Mouse (Mus musculus): ENCODE data around the gene Phykpl. TPM values are rescaled to one million over a fixed set of nuclear protein-coding genes. Genes with fewer than 3 reads are reported as not detected.

The Phykpl gene
- polyA plus RNA-seq (2015; fragmentation: Nextera tagmentation; extraction: Ambion mirVana): 18.1 and 20.8 TPM in 2 replicates

GRCm38 (mm10) chr11:51584431-51585248 lies at the start of gene Phykpl:
TSS of gene Phykpl (plus strand) at chr11:51584757.
- Histone ChIP-seq H3K27me3 (no peaks in the 10 kb centered on the region), H3K4me3 (peak within 1 kb of the TSS; percentile 81), H3K9ac (peak within 1 kb of the TSS; percentile 84), H3K9me3 (no peaks in the 10 kb centered on the region), H3K27ac (peak within 1 kb of the TSS; percentile 93), H3K4me1 (peaks cover 19% of the 10 kb centered on the region), H3K4me2 (peak within 1 kb of the TSS; percentile 86), H3K36me3 (peaks cover 27% of the 10 kb centered on the region)
- WGBS: under 1% methylated on average over 59 of the region's 59 CpGs
- ATAC-seq (ENCODE audit: borderline replicate concordance, extremely low read depth, low FRiP score, low TSS enrichment): peak; percentile 95

GRCm38 (mm10) chr11:51538388-51538787 lies 46.2 kb upstream of the Phykpl start:
- Histone ChIP-seq H3K4me2 (no peak overlapping the region), H3K4me1 (no peaks in the 10 kb centered on the region), H3K27me3 (no peaks in the 10 kb centered on the region), H3K36me3 (no peaks in the 10 kb centered on the region), H3K9ac (no peak overlapping the region), H3K4me3 (no peak overlapping the region), H3K27ac (no peak overlapping the region), H3K9me3 (no peaks in the 10 kb centered on the region)
- WGBS: 54% methylated on average over 7 of the region's 7 CpGs
- no peak for ATAC-seq (ENCODE audit: borderline replicate concordance, extremely low read depth, low FRiP score, low TSS enrichment)

DNA sequence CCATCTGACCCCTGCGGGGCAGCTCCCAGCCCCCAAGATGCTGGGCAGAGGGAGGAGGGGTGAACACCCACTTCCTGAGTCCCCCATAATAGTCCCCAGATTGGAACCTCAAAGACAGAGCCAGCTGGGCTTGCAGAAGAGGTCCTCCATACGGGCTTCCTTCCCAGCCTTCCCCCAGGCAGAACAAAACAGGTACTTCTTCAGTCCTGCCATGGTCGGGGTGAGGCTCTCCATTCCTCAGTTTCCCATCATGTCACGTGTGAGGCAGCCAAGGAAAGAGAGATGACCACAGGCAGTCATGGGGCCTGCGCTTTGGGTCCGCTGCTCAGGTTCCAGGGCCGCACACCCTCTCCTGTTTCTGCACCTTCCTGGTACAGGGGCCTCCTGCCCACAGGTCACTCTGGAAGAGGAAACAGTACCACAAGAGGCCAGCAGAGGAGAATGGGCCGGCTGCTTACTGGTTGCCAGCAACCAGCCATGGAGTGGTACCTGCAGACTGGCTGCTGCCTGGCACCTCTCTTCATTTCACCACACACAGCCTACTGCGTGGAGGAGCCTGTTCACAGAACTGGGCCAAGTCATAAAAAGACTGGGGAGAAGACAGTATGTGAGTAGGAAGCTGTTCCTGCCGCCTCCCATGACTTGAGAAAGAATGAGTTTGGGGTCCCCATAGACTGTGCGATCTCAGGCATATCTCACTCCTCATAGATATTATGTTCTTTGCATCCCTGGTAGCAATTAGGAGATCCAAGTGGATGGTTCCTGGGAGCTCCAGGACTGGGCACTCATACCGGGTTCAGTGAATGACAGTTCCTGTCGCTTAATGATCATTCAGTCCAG lies 45.4 kb upstream of the Phykpl start:
- H3K4me1 ChIP-seq: no peaks in the 10 kb centered on the region
- no peak overlapping the region for H3K27ac ChIP-seq
- WGBS: 58% methylated on average over 13 of the region's 13 CpGs
- H3K4me3 ChIP-seq: no peak overlapping the region
- H3K9me3 ChIP-seq: no peaks in the 10 kb centered on the region
- H3K9ac ChIP-seq: no peak overlapping the region
- no peaks in the 10 kb centered on the region for H3K36me3 ChIP-seq
- H3K4me2 ChIP-seq: no peak overlapping the region
- H3K27me3 ChIP-seq: no peaks in the 10 kb centered on the region
- ATAC-seq (ENCODE audit: borderline replicate concordance, extremely low read depth, low FRiP score, low TSS enrichment): 0 out of 2 replicates have a peak, but pooled peaks have one; percentile 9

- H3K27me3 ChIP-seq: no peaks in the 10 kb centered on the region
- H3K4me3 ChIP-seq: no peak overlapping the region
- H3K4me1 ChIP-seq: no peaks in the 10 kb centered on the region
- H3K36me3 ChIP-seq: no peaks in the 10 kb centered on the region
- H3K9ac ChIP-seq: no peak overlapping the region
- H3K4me2 ChIP-seq: no peak overlapping the region
- ATAC-seq (ENCODE audit: borderline replicate concordance, extremely low read depth, low FRiP score, low TSS enrichment): peak; percentile 86
- no peak overlapping the region for H3K27ac ChIP-seq
- H3K9me3 ChIP-seq: no peaks in the 10 kb centered on the region
- 8% methylated on average over 10 of the region's 10 CpGs for WGBS
Measured at GRCm38 (mm10) chr11:51539759-51540282, 44.7 kb upstream of the Phykpl start.

- H3K27me3 ChIP-seq: no peaks in the 10 kb centered on the region
Measured at GRCm38 (mm10) chr11:51542424-51542823, 42.1 kb upstream of the Phykpl start.

DNA sequence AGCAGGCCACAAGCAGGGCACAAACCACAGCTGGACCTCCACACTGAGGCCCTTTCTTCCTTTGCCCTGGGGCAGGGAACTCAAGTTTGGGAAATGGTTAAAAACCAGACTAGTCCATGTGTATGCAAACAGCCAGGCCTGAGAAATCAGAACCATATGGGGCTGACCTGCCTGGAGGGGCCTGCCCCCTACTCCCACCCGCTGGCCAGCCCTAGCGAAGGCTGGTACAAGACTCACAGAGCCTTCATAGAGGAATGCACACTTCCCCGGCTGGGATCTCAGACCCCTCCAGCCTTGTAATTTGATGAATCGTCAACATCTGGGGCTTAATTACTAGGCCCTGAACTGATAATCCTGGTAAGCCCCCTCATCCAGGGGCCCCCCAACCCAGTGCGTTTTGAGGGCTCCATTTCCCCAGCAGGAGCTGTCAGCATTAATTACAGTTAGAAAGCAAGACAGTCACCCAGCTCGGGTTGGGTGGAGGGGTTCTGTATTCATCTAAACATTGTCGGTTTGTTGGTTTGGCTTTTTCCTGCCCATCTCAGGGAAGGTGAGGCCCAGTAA lies 41.0 kb upstream of the Phykpl start:
- H3K9ac ChIP-seq: no peak overlapping the region
- H3K4me1 ChIP-seq: no peaks in the 10 kb centered on the region
- H3K27me3 ChIP-seq: no peaks in the 10 kb centered on the region
- H3K4me3 ChIP-seq: no peak overlapping the region
- ATAC-seq (ENCODE audit: borderline replicate concordance, extremely low read depth, low FRiP score, low TSS enrichment): no peak
- no peak overlapping the region for H3K4me2 ChIP-seq
- no peaks in the 10 kb centered on the region for H3K9me3 ChIP-seq
- H3K36me3 ChIP-seq: no peaks in the 10 kb centered on the region
- H3K27ac ChIP-seq: no peak overlapping the region
- WGBS: 38% methylated on average over 7 of the region's 7 CpGs

More at GRCm38 (mm10) chr11:51542424-51542823, 42.1 kb upstream of the Phykpl start:
- Histone ChIP-seq H3K27ac (no peak overlapping the region), H3K4me3 (no peak overlapping the region), H3K4me2 (no peak overlapping the region), H3K9me3 (no peaks in the 10 kb centered on the region), H3K4me1 (no peaks in the 10 kb centered on the region), H3K9ac (no peak overlapping the region), H3K36me3 (no peaks in the 10 kb centered on the region)
- no peak for ATAC-seq (ENCODE audit: borderline replicate concordance, extremely low read depth, low FRiP score, low TSS enrichment)
- 59% methylated on average over 9 of the region's 9 CpGs for WGBS

DNA sequence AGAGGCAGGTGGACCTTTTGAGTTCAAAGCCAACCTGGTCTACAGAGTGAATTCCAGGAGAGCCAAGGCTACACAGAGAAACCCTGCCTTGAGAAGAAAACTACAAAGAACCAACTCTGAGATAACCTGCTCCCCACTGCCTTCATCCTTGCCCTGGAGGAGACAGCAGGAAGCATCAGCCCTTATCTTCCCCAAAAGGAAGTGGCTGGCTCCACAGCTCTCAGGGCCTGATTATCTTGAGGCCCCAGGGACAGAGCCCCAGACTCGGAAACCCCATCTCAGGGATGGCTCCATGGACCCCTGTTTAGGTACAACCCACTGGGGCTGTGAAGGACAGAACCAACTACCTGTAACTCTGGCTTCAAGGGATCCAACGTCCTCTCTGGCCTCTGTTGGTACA lies 40.1 kb upstream of the Phykpl start:
- H3K36me3 ChIP-seq: no peaks in the 10 kb centered on the region
- no peak for ATAC-seq (ENCODE audit: borderline replicate concordance, extremely low read depth, low FRiP score, low TSS enrichment)
- H3K4me2 ChIP-seq: no peak overlapping the region
- H3K9ac ChIP-seq: no peak overlapping the region
- H3K27ac ChIP-seq: no peak overlapping the region
- 58% methylated on average over 2 of the region's 2 CpGs for WGBS
- no peak overlapping the region for H3K4me3 ChIP-seq
- H3K9me3 ChIP-seq: no peaks in the 10 kb centered on the region
- no peaks in the 10 kb centered on the region for H3K27me3 ChIP-seq
- no peaks in the 10 kb centered on the region for H3K4me1 ChIP-seq

DNA sequence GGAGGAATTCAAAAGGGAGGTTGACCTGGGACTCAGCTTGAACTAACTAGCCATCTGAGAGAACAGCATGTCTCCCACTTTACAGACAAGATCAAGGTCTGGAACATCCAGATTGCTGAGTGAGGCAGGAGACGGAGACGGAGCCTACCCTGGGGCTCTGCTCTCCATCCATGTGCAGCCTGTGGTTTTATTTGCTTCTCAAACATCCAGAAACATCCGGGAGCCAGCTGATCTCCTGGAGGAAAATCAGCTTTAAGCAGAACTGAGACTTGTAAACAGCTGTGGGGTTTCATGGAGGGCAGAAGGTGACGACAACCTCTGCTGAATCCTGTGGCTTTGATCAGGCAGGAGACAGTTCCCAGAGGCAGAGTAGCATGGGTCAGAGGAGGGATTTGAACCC lies 38.7 kb upstream of the Phykpl start:
- Histone ChIP-seq H3K9ac (no peak overlapping the region), H3K36me3 (no peaks in the 10 kb centered on the region), H3K4me1 (peaks cover 4% of the 10 kb centered on the region), H3K9me3 (no peaks in the 10 kb centered on the region), H3K4me2 (no peak overlapping the region), H3K4me3 (no peak overlapping the region), H3K27me3 (no peaks in the 10 kb centered on the region), H3K27ac (no peak overlapping the region)
- no peak for ATAC-seq (ENCODE audit: borderline replicate concordance, extremely low read depth, low FRiP score, low TSS enrichment)
- 42% methylated on average over 4 of the region's 4 CpGs for WGBS

DNA sequence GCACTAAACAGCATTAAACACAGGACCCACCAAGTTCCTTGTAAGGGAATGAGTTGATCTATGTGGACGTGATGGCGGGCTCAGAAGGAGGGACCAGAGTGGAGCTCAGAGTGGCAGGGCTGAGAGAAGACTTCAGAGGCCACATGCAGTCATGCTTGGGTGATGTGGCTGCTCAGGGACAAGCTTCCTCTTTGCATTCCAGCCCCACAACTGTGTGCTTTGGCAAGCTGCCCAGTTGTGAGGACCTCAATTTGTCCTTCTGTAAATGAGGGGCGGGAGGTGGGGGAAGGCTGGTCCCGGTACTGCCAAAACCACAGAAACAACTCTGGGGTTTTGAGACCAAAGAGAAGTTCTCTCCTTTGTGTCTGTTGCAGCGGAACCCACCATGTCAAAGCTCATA lies 33.3 kb upstream of the Phykpl start:
- Histone ChIP-seq H3K9me3 (no peaks in the 10 kb centered on the region), H3K27ac (peak overlapping the region; percentile 67), H3K4me3 (no peak overlapping the region), H3K36me3 (no peaks in the 10 kb centered on the region), H3K4me2 (no peak overlapping the region; the same call in 1 of the 2 replicates), H3K27me3 (no peaks in the 10 kb centered on the region), H3K9ac (no peak overlapping the region), H3K4me1 (peaks cover 17% of the 10 kb centered on the region)
- ATAC-seq (ENCODE audit: borderline replicate concordance, extremely low read depth, low FRiP score, low TSS enrichment): peak; percentile 67
- 25% methylated on average over 5 of the region's 5 CpGs for WGBS

DNA sequence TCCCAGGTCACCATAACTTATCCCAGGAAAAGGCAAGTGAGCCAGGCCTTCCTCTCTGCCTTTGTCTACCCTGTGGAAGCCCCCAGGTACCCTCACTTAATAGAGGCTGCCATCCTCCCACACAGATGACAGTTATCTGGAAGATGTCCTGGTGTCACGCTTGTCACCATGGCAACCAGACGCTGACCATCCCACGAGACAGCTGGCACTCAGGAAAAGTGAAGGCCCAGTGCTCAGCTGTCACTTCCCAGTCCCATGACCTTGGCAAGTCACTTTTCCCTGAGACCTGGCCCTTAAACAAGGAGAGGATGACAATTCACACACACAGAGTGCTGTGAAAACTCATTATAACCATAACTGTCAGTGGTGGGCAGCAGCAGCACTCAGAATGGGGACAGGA lies 32.5 kb upstream of the Phykpl start:
- no peaks in the 10 kb centered on the region for H3K27me3 ChIP-seq
- ATAC-seq (ENCODE audit: borderline replicate concordance, extremely low read depth, low FRiP score, low TSS enrichment): no peak
- H3K36me3 ChIP-seq: no peaks in the 10 kb centered on the region
- no peaks in the 10 kb centered on the region for H3K9me3 ChIP-seq
- no peak overlapping the region for H3K4me3 ChIP-seq
- no peak overlapping the region for H3K9ac ChIP-seq
- no peak overlapping the region for H3K27ac ChIP-seq
- H3K4me1 ChIP-seq: peaks cover 17% of the 10 kb centered on the region
- H3K4me2 ChIP-seq: no peak overlapping the region
- WGBS: 42% methylated on average over 3 of the region's 3 CpGs

- Histone ChIP-seq H3K4me3 (0 out of 2 replicates have a peak overlapping the region, but pooled peaks have one; percentile 9), H3K9me3 (no peaks in the 10 kb centered on the region), H3K27ac (no peak overlapping the region), H3K27me3 (no peaks in the 10 kb centered on the region), H3K4me1 (peaks cover 17% of the 10 kb centered on the region), H3K4me2 (no peak overlapping the region), H3K36me3 (no peaks in the 10 kb centered on the region), H3K9ac (no peak overlapping the region)
- ATAC-seq (ENCODE audit: borderline replicate concordance, extremely low read depth, low FRiP score, low TSS enrichment): no peak
- WGBS: 62% methylated on average over 8 of the region's 10 CpGs
Measured at GRCm38 (mm10) chr11:51554590-51554989, 30.0 kb upstream of the Phykpl start.

Measured in lung, embryonic 15.5 days (tissue).